Comparison of ENCODE assay signal across 7 mouse cellular contexts in genomic region chr17:13555311-13556059, GRCm38 (mm10).
DNase-seq lines count a peak whose midpoint lies in the region; ATAC-seq and TF ChIP-seq lines count a peak whose summit lies in the region.
"Not testable (repeated sequence)": the region's sequence is repeated elsewhere in the genome, so short reads cannot be mapped to it uniquely, and the experiment has no call there.

No protein-coding gene starts in this region.

- H3K27me3 ChIP-seq in heart, postnatal 0 days (ENCODE audit: control insufficient read depth, insufficient read depth, low read length); kidney, adult 2 months (replicated peaks; ENCODE audit: control insufficient read depth, insufficient read depth, low read length); stomach, embryonic 15.5 days (replicated peaks): not testable (repeated sequence)

- TF ChIP-seq EP300 in heart, postnatal 0 days (IDR thresholded peaks at IDR 0.05; ENCODE audit: low read depth) = not testable (repeated sequence)

- DNase-seq in adrenal gland, postnatal 10 days = peak; percentile 63
- DNase-seq in gastrocnemius, adult 2 months = peak; percentile 76
- not testable (repeated sequence) for DNase-seq in heart, postnatal 0 days (ENCODE audit: low spot score)
- peak; percentile 98 for DNase-seq in kidney, adult 2 months
- DNase-seq in large intestine, adult 2 months (ENCODE audit: low read depth, low spot score) = peak; percentile 98
- peak; percentile 91 for DNase-seq in lung, postnatal 25 days (ENCODE audit: low spot score)

- peak overlapping the region; percentile 80 for H3K27ac ChIP-seq in gastrocnemius, adult 2 months
- H3K27ac ChIP-seq in heart, postnatal 0 days (ENCODE audit: low read depth) = peak overlapping the region; percentile 13; the same call in 1 of the 2 replicates
- peak overlapping the region; percentile 88 for H3K27ac ChIP-seq in kidney, adult 2 months (ENCODE audit: insufficient read depth, low read depth, low read length)
- H3K27ac ChIP-seq in stomach, embryonic 15.5 days = peak overlapping the region; percentile 85

- intact Hi-C loops in gastrocnemius, adult 2 months (cut with DNase I) = not testable (repeated sequence)

- not testable (repeated sequence) for TF ChIP-seq POLR2A in kidney, adult 2 months (IDR thresholded peaks at IDR 0.05; ENCODE audit: low read depth, low read length)

- not testable (repeated sequence) for H3K36me3 ChIP-seq in heart, postnatal 0 days (replicated peaks; ENCODE audit: control insufficient read depth, insufficient read depth, low read length); kidney, adult 2 months (ENCODE audit: control insufficient read depth, insufficient read depth, low read length); stomach, embryonic 15.5 days

- H3K4me1 ChIP-seq in heart, postnatal 0 days (ENCODE audit: control insufficient read depth, insufficient read depth); kidney, adult 2 months (ENCODE audit: control insufficient read depth, insufficient read depth, low read length); stomach, embryonic 15.5 days: not testable (repeated sequence)

- peak overlapping the region; percentile 19; the same call in 1 of the 2 replicates for H3K4me3 ChIP-seq in gastrocnemius, adult 2 months
- not testable (repeated sequence) for H3K4me3 ChIP-seq in heart, postnatal 0 days (ENCODE audit: low read depth, low read length); kidney, adult 2 months (ENCODE audit: insufficient read depth, low read depth, low read length); stomach, embryonic 15.5 days (replicated peaks)

- 23% methylated on average over 9 of the region's 9 CpGs for WGBS in heart, postnatal 0 days
- WGBS in kidney, adult 2 months = 8% methylated on average over 9 of the region's 9 CpGs
- WGBS in large intestine, adult 2 months = 17% methylated on average over 9 of the region's 9 CpGs
- 17% methylated on average over 9 of the region's 9 CpGs for WGBS in stomach, embryonic 15.5 days

- peak; percentile 54 for ATAC-seq in heart, postnatal 0 days (ENCODE audit: insufficient read depth, low read depth)
- peak; percentile 71; the same call in 1 of the 2 replicates for ATAC-seq in stomach, embryonic 15.5 days (ENCODE audit: insufficient read depth, low FRiP score, low read depth)

- not testable (repeated sequence) for TF ChIP-seq CTCF in gastrocnemius, adult 2 months (IDR thresholded peaks at IDR 0.05); heart, postnatal 0 days (IDR thresholded peaks at IDR 0.05; ENCODE audit: low read depth); kidney, adult 2 months (conservative IDR thresholded peaks at IDR 0.05; ENCODE audit: insufficient read depth, insufficient read length, low read depth, low read length)

- not testable (repeated sequence) for H3K4me2 ChIP-seq in heart, postnatal 0 days (ENCODE audit: low read depth, low read length); stomach, embryonic 15.5 days

- H3K9me3 ChIP-seq in heart, postnatal 0 days (replicated peaks; ENCODE audit: control insufficient read depth, low read length) = peaks cover 11% of the 10 kb centered on the region; the same call in 1 of the 2 replicates
- H3K9me3 ChIP-seq in stomach, embryonic 15.5 days = not testable (repeated sequence)

- H3K9ac ChIP-seq in heart, postnatal 0 days (replicated peaks; ENCODE audit: low read depth, low read length); stomach, embryonic 15.5 days: not testable (repeated sequence)

Comparison
In these comparisons a context has a peak if more than half of its experiments do, and no peak if none do; other contexts are left out.
1. H3K27ac ChIP-seq: peak in every context shown above with its lines; median percentile 88 in kidney, adult 2 months; 85 in stomach, embryonic 15.5 days; 80 in gastrocnemius, adult 2 months; 13 in heart, postnatal 0 days.